Mouse (Mus musculus) cerebellum, postnatal 4 days (tissue): ENCODE results near the gene Slc25a22.

Experiments used
- DNase-seq, 2 experiments: peaks; one replicate each; pipeline ENCODE4 v3.0.0; 2022; ENCODE audit warnings: low spot score in 2 of 2, mixed read lengths in 1 of 2

The Slc25a22 gene

DNA sequence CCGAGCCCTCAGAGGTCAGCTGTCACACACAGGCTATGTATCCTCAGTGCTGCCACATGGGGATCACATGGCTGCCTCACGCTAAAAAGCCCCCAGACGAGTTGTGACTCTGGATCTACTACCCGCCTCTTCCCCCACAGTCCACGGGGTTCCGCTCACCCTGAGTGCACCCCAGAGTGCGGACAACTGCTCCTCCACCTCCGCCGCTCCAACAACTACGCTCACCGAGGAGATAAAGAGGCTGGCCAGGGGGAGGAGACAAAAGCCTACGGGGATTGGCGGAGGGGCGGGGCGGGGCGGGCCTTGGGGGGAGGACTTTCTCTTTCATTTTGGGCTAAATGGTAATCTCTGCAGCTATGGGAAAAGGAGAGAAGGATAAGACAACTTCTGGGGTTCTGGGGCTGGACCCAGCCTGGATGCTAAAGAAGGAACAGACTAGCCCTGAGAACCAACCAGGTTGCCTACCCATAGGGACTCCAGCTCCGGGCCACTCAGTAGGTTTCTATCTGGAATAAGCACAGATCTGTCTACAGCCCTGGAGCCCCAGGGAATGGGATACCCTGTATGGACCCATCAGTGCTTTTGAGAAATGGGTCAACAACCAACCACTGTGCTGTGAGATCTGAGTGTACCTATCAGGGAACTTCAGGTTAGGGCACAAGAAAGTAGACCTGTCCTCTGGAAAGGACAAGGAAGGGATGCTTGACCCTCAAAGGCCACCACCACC, 2.4 kb downstream of the Slc25a22 start:
- DNase-seq = no peak

DNA sequence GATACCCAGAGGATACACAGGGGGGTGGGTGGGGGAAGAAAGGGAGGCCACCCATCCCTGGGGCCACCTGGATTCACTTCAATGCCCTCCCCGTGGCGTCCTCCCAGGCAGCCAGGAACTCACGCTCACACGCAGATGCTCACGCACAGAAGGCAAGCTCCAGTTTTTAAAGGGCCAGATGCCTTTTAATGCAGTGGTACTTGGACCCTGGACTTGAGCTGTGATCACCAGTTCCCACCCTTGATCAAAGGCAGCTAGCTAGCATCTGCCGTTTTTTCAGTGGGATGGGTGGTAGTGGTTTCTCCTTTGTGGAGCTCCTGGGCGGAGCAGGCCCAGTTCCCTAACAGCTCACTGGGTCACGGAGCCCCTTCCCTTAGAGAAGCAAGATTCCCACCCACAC, 3.2 kb downstream of the Slc25a22 start:
- no peak for DNase-seq

DNA sequence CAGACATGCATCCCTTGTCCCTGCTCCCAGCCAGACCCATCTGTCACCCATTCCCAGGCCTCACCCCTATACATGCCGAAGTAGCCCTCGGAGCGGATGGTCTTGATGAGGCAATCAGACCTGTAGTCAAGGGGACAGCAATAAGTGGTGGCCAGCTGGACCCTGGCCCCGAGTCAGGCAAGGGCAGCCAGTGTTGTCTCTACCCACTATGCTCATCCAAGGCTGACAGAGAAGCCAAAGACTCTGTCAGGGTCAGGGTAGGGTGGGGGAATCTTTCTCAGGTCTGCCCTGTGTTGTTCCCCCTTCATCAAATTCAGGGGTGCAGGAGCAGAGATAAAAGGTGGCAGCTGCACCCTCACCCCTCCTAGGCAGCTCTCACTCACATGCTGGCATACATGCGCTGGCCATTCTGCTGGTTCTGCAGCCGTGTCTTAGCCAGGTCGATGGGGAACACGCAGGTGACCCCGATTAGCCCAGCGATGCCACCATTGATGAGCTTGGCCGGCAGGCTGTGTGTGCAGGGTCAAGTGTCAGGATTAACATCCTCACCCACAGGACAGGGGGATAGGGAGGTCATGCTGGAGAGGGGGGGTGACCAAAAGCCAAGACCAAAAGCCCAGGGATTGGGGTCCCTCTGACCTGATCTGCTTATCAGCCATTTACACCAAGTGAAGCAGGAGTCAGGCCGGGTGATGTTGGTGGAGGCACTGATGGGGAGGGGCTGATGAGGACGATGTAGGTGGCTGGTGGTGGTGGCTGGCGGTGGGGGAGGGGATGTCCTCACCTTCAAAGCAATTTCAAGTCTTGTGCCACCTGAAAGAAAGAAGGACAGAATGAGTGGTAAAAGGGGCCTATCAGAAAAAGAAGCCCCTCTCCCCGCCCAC, 3.9 kb downstream of the Slc25a22 start:
- no peak for DNase-seq

- peak in 1 of 2 experiments; percentile 46 for DNase-seq
Observed at GRCm38 (mm10) chr7:141432741-141433516, 4.8 kb downstream of the Slc25a22 start.

DNA sequence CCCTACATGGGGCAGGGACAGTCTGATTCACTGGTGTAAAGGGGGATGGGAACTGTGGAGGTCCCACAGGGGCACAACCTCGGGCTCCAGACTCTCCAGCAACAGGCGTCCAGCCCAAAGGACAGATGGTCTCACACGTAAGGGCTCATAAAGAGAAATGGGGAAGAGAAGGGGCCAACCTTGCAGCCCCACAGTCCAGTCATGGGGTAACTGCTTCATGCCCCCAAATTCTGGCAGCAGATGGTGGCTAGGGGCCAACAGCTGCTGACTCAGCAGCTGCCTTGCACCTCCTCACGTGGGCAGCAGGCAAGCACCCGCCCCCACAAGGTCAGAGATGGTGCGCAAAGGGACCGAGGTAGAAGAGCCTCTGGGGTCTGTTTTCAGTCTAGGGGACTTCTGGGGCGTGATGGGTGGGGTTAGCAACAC, 5.5 kb downstream of the Slc25a22 start:
- no peak for DNase-seq

DNA sequence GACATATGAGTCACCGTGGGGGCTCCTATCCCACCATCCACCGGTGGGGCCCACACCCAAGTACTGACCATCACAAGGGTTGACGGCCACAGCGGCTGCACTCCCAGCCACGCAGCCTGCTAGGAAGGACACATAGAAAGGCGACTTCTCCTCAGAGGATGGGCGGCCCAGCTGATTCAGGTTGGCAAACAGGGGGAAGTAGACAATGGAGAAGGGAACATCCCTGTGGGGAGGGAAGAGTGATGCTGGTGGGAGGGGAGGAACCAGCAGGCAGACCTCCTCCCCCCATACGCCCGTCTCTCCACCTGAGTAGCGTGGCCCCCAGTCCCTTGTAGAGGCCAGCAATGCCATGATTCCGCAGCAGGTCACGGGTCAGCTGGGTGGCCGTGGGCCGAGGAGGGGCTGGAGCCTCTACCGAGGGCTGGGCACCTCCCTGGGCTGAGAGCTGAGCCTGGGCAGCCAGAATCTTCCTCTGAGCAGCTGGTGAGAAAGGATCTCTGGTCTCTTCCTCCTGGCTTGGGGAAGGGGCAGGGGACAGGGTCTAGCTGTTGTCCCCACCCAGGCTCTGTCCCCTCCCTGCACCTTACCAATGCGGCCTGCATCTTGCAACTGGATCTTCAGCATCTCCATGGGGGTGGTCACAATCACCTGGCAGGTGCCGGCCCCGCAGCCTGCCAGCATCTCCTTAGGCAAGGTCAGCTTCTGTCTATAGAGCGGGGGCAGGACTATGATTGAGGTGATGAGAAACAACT, 6.1 kb downstream of the Slc25a22 start:
- DNase-seq = no peak

- DNase-seq = no peak
Observed at GRCm38 (mm10) chr7:141430585-141431240, 7.0 kb downstream of the Slc25a22 start.

DNA sequence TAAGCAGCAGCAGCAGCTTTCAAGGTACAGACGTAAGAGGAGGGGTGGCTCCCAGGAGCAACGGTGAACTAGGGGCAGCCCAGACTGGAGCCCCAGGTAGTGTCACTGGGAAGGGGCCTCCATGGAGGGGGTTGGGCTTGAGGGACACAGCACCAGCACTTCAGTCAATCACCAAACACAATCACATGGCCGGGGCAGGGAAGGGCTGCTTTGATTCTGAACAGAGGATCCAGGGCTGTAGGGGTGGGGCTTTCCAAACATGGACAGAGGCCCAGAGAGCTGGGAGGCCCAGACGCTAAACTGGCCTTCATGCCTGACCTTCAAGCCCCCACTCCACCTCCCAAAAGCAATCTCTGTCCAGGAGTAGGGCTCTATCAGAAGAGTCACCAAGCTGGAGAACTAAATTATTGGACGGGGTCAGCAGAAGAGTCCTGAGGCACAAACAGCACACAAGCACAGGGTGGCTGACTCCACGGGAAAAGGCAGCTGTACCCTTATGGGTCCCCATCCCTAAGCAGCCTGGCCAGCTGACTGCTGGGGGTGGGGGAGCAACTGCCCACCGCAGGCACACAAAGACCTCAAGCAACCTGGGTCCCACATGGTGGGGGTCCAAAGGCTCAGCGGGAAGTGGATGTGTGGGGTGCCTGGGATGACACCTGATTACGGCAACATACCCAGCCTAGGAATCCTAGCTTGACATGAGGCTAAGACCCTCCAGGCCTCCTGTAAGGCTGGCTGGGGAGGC, 7.7 kb downstream of the Slc25a22 start:
- no peak for DNase-seq

DNA sequence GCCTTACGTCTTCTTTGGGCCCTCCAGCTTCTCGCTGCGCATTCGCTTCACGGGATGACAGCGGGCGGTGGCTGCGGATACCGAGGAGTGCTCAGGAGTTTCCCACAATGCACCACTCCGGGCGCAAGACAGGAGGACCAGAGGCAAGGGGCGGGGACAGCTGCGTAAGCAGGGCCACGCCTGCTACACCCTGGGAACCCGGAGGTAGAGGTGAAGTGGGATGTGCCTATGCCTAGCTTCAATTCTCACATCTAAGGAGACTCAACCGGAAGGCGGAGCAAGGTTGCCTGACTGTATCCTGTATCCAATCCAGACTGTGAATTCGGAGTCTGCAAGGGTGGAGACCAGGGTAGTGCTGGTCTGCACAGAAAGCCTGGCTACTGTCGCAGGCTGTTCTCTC, 8.4 kb downstream of the Slc25a22 start, which contains the start of gene Cend1:
Gene Cend1, minus strand, starts transcription at position 182 of the 400 bp plus-strand sequence.
- DNase-seq = peak in 1 of 2 experiments; percentile 56

GRCm38 (mm10) chr7:141428701-141429100, 9.0 kb downstream of the Slc25a22 start:
- no peak for DNase-seq

GRCm38 (mm10) chr7:141426948-141427730, 10.6 kb downstream of the Slc25a22 start:
- DNase-seq = no peak

DNA sequence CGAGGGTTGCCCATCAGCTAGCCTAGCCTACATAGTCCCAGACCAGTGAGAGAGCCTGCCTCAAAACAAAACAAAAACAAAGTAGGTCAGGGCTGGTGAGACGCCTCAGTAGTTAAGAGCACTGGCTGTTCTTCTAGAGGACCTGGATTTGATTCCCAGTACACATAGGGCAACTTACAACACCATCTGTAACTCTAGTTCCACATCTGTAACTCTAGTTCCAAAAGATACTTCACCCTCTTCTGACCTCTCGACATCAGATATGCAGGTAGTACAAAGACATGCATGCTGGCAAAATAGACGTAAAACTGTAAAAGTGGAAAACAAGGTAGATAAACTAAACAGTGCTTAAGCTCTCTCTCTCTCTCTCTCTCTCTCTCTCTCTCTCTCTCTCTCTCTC, 13.9 kb downstream of the Slc25a22 start:
- no peak for DNase-seq

GRCm38 (mm10) chr7:141420030-141420702, 17.5 kb downstream of the Slc25a22 start:
- no peak for DNase-seq

DNA sequence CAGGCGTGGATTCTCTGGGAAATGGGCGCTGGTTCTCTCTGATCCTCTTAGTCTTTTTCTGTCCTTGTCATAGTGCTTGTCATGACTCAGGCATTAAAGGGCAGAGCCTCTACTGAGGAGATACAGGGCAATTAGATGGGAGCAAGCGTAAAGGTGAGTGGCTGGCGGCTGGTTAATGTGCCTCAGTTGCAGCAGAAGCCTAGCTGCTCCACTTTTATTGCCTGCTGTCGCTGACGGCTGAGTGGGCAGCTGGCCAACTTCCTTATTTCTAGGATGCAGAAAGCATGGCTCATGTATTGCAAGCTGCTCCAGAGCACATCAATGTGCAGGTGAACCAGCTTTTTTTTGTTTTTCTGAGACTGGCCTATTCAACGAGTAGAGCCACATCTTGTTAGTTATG, 18.7 kb downstream of the Slc25a22 start:
- DNase-seq = no peak

DNA sequence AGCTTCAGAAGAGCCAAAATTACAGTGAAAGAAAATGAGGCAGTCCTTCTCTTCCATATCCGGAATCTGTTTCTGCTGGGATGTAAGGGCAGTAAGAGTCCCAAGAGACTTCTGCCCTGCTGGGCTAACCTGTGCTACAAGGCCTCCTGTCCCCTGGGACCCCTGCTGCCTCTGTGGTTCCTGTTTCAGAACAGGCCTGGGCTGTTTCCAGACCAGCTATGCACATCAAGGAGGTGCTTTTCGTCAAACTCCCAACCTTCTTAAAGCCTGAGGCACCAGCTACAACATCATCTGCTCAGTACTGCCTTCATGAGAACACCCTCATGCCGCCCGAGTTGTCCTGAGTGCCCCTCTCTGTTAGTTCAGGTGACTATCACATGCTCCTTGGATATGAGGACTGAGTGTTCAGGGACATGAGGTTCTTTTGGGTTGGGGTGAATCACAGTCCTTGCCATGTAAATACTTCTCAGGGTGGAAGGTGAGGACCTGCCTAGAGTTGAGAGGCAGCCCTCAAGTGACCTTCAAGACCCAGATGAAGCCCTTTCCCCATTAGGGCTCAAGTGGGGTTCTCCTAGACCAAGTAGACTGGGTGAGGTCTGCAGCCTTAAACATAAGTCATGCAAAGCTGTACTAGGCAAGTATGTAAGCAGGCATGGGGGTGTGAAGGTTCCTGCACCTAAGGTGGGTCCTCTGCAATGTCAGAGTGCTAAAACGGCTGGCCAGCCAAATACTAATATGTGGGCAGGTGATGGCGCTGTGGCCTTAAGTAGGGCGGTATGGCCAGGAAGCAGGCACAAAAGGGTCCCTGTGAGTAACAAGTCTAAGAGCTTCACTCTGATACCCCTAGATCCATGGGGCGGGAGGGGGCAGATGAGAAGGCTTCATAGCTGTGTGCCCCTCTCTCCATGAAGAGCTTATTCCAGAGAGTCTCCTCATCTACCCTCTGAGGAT, 19.7 kb downstream of the Slc25a22 start:
- no peak for DNase-seq

- DNase-seq = no peak
Observed at GRCm38 (mm10) chr7:141416144-141416841, 21.4 kb downstream of the Slc25a22 start.
